Mouse (Mus musculus) stomach, postnatal 0 days (tissue): ENCODE measurements around the gene Kifc5b. TPM values are rescaled to one million over a fixed set of nuclear protein-coding genes. Genes with fewer than 3 reads are reported as not detected.
A peak's percentile ranks its signal among the peaks of the same experiment; 100 is the strongest.

ENCODE experiments used
- ATAC-seq: fragments of 200-750 bp; cut with Nextera tagmentation; 2 replicates; pipeline ENCODE4 v1.8.0; 2017; ENCODE audit not compliant: low FRiP score, low TSS enrichment
- DNase-seq: peaks from one replicate; pipeline ENCODE4 v3.0.0-alpha.2; 2016; ENCODE audit warnings: low spot score
- H3K27ac ChIP-seq: fragments of 300-500 bp; sonication (generic); replicated peaks from 2 replicates; pipeline ENCODE4 v1.5.1; 2014; ENCODE audit warnings: mild to moderate bottlenecking, control low read depth
- H3K27me3 ChIP-seq: fragments of 300-500 bp; sonication (generic); 2 replicates; pipeline ENCODE4 v1.6.1; 2014; ENCODE audit warnings: low read length; ENCODE audit not compliant: control insufficient read depth, insufficient read depth
- H3K36me3 ChIP-seq: fragments of 300-500 bp; sonication (generic); 2 replicates; pipeline ENCODE4 v1.6.1; 2014; ENCODE audit warnings: low read length, mixed read lengths; ENCODE audit not compliant: control insufficient read depth, insufficient read depth
- H3K4me1 ChIP-seq: fragments of 300-500 bp; sonication (generic); replicated peaks from 2 replicates; pipeline ENCODE4 v1.6.1; 2014; ENCODE audit warnings: antibody characterized with exemption; ENCODE audit not compliant: control insufficient read depth, insufficient read depth
- H3K4me2 ChIP-seq: fragments of 300-500 bp; sonication (generic); replicated peaks from 2 replicates; pipeline ENCODE4 v1.6.1; 2014; ENCODE audit warnings: low read depth, mild to moderate bottlenecking, control low read depth, moderate library complexity
- H3K4me3 ChIP-seq: fragments of 300-500 bp; sonication (generic); 2 replicates; pipeline ENCODE4 v1.5.1; 2014; ENCODE audit warnings: low read depth, low read length, control low read depth
- H3K9ac ChIP-seq: fragments of 300-500 bp; sonication (generic); 2 replicates; pipeline ENCODE4 v1.6.1; 2014; ENCODE audit warnings: mild to moderate bottlenecking, low read length, control low read depth, mixed read lengths
- H3K9me3 ChIP-seq: fragments of 300-500 bp; sonication (generic); 2 replicates; pipeline ENCODE4 v1.6.1; 2016; ENCODE audit warnings: low read length; ENCODE audit not compliant: control insufficient read depth
- CTCF ChIP-seq: IDR thresholded peaks from 2 replicates; pipeline ENCODE4 v1.5.1; 2016; ENCODE audit warnings: antibody characterized with exemption, low read depth, mild to moderate bottlenecking, moderate library complexity
- EP300 ChIP-seq: optimal IDR thresholded peaks from 2 replicates; pipeline ENCODE3; 2016; ENCODE audit warnings: antibody characterized with exemption
- WGBS: fragments of 180-500 bp; shearing (Covaris S2); extraction: QIAGEN DNeasy Blood & Tissue Kit; methylation state at CpG from one replicate; pipeline ENCODE4 v1.1.7; 2014; 5-methylcytosine and 5-hydroxymethylcytosine counted together
- polyA plus RNA-seq: library from polyadenylated mRNA; unstranded; fragments of >200 nt; fragmentation: Nextera tagmentation; extraction: Ambion mirVana; gene quantifications from 2 replicates; pipeline ENCODE4 v1.2.1, GENCODE M21; 2015

Kifc5b gene
- polyA plus RNA-seq, 1 experiment from 2014 or later: 1.5 TPM

DNA sequence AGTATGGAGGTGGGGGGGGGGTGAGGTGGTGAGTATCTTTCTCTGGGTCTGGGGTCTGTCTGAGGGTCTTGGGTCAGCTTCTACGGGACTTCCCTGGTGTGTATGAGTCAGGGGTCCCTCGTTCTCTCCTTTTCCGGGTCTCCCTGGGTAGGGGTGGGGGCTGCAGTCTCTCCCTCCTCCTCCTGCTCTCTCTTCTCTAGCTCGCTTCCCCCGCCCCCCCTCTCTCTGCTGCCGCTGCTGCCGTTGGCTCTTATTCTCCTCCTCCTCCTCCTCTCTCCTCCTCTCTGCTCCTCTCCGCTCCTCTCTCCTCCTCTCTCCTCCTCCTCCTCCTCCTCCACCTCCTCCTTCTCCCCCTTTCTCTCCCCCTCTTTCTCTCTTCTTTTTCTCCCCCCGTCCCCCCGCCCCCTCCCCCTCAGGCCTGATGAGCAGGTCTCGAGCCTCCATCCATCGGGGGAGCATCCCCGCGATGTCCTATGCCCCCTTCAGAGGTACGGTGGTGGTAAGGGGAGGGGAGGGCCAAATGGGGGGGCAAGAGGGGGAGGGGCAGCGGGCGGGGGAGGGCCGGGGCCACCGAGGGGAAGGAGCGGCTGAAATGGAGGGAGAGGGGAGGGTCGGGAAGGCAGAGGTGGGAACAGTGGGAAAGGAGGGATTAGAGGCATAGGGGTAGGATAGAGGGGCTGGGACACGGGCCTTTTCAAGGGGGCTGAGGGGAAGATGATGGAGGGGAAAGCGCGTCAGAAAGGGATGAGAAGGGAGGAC is 24.3 kb downstream of the Kifc5b start, which contains the start of gene Syngap1:
TSS of gene Syngap1 (plus strand) at position 223 of the 759 bp plus-strand sequence.
- H3K4me2 ChIP-seq: peak within 1 kb of the TSS; percentile 80
- no peaks in the 10 kb centered on the region for H3K9me3 ChIP-seq
- ATAC-seq (no peak), DNase-seq (no peak)
- peak within 1 kb of the TSS; percentile 93 for H3K27ac ChIP-seq
- TF ChIP-seq EP300: no peak
- no peak for TF ChIP-seq CTCF
- H3K27me3 ChIP-seq: no peaks in the 10 kb centered on the region
- 4% methylated on average over 18 of the region's 24 CpGs for WGBS
- peaks cover 5% of the 10 kb centered on the region; the same call in 1 of the 2 replicates for H3K4me1 ChIP-seq
- H3K4me3 ChIP-seq: peak within 1 kb of the TSS; percentile 48
- no peaks in the 10 kb centered on the region; the same call in 1 of the 2 replicates for H3K36me3 ChIP-seq
- peak within 1 kb of the TSS; percentile 77 for H3K9ac ChIP-seq

DNA sequence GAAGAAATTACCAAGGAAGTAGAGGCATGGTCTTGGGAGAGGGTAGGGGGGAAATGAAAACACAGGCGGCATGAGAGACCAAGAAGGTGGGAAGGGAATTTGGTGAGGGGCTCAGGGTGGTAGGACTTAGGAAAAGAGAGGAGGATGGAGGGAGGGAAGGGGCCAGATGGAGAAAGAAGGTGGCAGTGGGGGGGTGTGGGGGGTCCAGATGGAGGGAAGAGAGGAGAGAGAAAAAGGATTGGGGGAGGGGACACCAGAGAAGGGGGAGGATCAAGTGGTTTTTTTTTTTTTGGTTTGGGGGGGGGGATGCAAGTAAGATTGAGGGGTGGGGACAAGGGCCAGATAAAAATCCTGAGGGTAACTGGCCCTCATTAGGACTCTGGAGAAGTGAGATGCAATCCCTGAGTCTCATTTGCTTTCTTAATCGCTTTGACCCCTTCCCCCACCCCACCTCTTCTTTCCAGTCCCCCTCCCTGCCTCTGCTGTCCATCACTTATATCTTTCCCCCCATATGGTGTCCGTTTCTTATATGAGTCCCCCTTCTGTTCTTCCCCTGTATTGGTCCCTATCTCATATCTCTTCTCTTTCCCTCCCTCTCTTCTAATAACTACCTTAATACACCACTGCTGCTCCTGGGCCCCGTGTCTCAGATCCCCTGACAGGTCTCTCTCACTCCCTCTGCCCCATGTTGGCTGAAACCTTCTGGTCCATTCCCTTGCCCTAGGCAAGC is 25.1 kb downstream of the Kifc5b start:
- H3K4me1 ChIP-seq: peaks cover 5% of the 10 kb centered on the region; the same call in 1 of the 2 replicates
- peak overlapping the region; percentile 39 for H3K4me3 ChIP-seq
- H3K27me3 ChIP-seq: no peaks in the 10 kb centered on the region
- TF ChIP-seq EP300 (no peak), CTCF (no peak)
- H3K27ac ChIP-seq: 0 out of 2 replicates have a peak overlapping the region, but pooled peaks have one; percentile 8
- ATAC-seq (no peak), DNase-seq (no peak)
- 16% methylated on average over 4 of the region's 4 CpGs for WGBS
- H3K9ac ChIP-seq: peak overlapping the region; percentile 61
- no peaks in the 10 kb centered on the region for H3K36me3 ChIP-seq
- H3K4me2 ChIP-seq: peak overlapping the region; percentile 58
- H3K9me3 ChIP-seq: no peaks in the 10 kb centered on the region

DNA sequence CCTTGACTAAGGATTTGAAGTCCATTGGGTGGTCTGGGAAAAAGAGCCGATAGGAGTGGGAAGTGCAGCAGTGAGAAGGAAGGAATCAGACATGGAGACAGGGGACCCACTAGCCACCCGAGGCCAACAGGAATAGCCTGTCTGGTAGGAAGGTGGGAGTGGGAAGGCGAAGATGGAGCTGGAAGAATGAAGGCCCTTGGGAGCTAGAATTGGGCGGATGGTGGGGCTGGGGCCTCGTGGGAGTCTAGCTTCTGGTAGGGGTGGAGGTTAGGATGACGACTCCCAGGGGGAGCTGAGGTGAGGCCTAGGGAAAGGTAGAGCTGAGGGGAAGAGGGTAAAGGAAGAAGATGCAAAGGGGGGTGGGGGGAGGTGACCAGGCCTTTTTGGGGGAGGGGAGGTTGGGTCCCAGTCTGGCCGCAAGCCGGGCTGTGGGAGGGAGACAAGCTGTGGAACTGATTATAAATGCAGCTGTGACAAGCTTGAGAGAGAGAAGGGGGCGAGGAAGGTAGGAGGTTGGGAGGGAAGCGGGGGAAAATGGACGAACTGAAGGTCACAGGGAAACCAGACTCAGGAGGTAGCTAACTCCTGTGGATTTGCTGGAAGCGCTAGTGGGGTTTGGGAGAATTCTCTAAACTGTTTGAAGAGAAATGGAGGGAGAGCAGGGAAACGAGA is 29.1 kb downstream of the Kifc5b start:
- ATAC-seq (no peak), DNase-seq (no peak)
- TF ChIP-seq CTCF (no peak), EP300 (no peak)
- Histone ChIP-seq H3K27ac (peak overlapping the region; percentile 65; the same call in 1 of the 2 replicates), H3K4me1 (peaks cover 2% of the 10 kb centered on the region; the same call in 1 of the 2 replicates), H3K27me3 (no peaks in the 10 kb centered on the region), H3K4me3 (peak overlapping the region; percentile 37), H3K4me2 (peak overlapping the region; percentile 73), H3K9ac (peak overlapping the region; percentile 55), H3K36me3 (no peaks in the 10 kb centered on the region), H3K9me3 (no peaks in the 10 kb centered on the region)
- 35% methylated on average over 13 of the region's 13 CpGs for WGBS

DNA sequence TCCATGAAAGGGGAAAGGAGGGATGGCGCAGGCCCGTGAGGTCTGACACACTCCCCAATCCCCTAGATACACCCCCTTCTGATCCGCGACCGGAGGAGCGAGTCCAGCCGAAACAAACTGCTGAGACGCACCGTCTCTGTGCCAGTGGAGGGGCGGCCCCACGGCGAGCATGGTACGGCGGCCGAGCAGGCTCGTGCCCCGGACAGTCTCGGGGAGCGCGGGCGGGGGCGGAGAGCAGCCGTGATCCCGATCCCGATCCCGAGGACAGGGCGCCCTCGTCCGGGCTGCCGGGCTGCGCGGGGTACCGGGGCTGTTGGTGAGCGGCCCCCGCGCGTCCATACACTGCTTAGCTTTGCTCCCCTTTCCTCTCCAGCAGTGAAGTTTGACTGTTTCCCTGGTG is 29.7 kb downstream of the Kifc5b start:
- peak overlapping the region; percentile 65 for H3K27ac ChIP-seq
- no peaks in the 10 kb centered on the region for H3K27me3 ChIP-seq
- TF ChIP-seq CTCF (peak; percentile 56), EP300 (no peak)
- peak overlapping the region; percentile 55 for H3K9ac ChIP-seq
- H3K4me2 ChIP-seq: peak overlapping the region; percentile 73
- H3K9me3 ChIP-seq: no peaks in the 10 kb centered on the region
- WGBS: 5% methylated on average over 35 of the region's 37 CpGs
- DNase-seq (peak; percentile 78), ATAC-seq (peak; percentile 66)
- no peaks in the 10 kb centered on the region for H3K36me3 ChIP-seq
- H3K4me1 ChIP-seq: peaks cover 4% of the 10 kb centered on the region; the same call in 1 of the 2 replicates
- H3K4me3 ChIP-seq: peak overlapping the region; percentile 37

DNA sequence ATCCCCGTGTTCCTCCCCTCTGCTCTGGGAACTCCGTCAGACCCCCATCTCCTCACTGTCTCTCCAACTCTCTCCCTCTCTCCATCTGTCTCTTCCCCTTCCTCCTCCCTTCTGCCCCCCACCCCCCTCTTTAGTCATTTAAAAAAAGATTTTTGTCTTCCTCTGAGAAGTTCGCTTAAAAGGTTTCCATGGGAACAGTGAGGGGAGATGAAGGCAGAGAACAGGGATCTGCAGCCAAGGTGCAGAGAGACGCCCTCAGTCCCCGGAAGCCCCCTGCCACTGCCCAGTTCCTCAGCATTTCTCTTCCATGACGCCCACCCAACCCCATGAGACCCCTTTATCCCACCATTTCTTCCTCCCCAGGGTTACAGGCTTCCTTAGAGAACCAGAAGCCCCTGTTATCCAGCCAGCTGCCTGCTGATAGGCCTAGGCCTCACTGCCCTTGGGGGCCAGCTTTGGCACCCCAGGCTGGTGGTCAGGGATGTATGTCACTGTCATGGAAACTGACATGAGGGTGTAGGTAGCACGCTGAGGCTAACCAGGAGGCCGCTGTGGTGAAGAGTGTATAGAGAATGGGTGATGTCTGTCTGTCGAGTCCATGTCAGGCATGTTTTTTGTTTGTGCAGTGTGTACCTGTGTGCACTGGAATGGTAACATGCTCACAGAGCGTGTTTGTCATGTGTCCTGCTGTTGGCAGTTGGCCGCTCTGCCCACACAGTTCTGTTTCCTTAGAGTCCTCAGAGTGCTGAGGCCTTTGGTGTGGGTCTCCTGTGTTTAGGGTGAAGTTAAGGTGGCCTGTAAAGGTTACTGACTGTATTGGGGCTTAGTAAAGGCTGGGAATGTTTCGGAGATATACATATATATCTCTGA is 30.6 kb downstream of the Kifc5b start:
- H3K9ac ChIP-seq: no peak overlapping the region
- 72% methylated on average over 12 of the region's 12 CpGs for WGBS
- H3K27me3 ChIP-seq: no peaks in the 10 kb centered on the region
- H3K4me3 ChIP-seq: no peak overlapping the region
- ATAC-seq (no peak), DNase-seq (no peak)
- TF ChIP-seq CTCF: no peak
- TF ChIP-seq EP300: no peak
- no peak overlapping the region for H3K27ac ChIP-seq
- no peaks in the 10 kb centered on the region for H3K36me3 ChIP-seq
- no peaks in the 10 kb centered on the region for H3K9me3 ChIP-seq
- H3K4me1 ChIP-seq: peaks cover 4% of the 10 kb centered on the region; the same call in 1 of the 2 replicates
- H3K4me2 ChIP-seq: no peak overlapping the region
